Mouse (Mus musculus) monocyte, adult 5-6 weeks (primary cell): ENCODE results near the gene Gm45623. TPM values are rescaled to one million over a fixed set of nuclear protein-coding genes. Genes with fewer than 3 reads are reported as not detected.

ENCODE experiments used
- ATAC-seq: fragments of 153-309, 156-312 bp; replicated peaks from 2 replicates; pipeline ENCODE4 v1.8.0; 2017; ENCODE audit warnings: mild to moderate bottlenecking; ENCODE audit not compliant: low TSS enrichment, insufficient number of reproducible peaks, severe bottlenecking, poor library complexity, low FRiP score
- total RNA-seq: library from RNA; stranded (forward); fragments of 200-1000, 200-491, 200-594 nt; gene quantifications from 3 replicates; pipeline ENCODE4 v1.2.3, GENCODE M21; 2017

Gene Gm45623
- total RNA-seq, 1 experiment from 2014 or later = not detected

DNA sequence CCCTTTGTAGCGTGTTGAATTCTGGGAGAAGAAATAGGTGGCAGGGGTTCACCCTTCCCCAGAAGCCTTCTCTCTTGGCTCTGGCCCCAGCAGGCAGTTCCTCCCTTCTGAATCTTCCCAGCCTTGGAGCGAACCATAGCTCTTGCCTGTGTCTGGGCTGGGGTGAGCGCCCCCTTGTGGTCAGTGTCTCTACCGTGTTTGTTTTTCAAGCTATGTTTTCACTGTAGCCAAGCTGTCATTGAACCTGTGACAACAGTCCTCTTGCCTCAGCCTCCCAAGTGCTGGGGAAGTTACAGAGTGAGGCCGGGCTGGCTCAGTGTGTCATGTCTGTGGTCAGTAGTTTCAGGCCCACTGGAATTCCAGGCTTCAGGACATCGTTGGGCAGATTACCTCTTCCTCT lies 4.9 kb upstream of the Gm45623 start:
- ATAC-seq = 0 out of 2 replicates have a peak, but pooled peaks have one; percentile 37

DNA sequence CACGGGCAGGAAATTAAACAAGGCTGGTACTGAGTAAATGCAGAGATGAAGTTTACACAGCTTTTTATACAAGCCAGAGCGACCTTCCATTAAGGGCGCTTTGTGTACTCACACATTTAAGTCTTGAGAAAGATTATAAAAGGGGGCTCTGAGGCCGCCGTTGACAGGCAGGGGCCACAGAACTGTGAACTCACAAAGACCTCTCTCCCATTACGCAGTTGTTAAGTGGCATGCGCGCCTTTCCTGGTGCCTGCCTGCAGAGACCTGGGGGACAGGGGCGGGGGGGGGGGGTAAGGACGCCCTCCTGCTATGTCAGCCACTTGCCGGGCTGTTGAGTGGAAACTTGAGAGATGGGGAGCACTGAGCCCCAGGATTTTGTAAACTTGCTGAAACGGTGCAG lies 3.6 kb upstream of the Gm45623 start:
- no peak for ATAC-seq

DNA sequence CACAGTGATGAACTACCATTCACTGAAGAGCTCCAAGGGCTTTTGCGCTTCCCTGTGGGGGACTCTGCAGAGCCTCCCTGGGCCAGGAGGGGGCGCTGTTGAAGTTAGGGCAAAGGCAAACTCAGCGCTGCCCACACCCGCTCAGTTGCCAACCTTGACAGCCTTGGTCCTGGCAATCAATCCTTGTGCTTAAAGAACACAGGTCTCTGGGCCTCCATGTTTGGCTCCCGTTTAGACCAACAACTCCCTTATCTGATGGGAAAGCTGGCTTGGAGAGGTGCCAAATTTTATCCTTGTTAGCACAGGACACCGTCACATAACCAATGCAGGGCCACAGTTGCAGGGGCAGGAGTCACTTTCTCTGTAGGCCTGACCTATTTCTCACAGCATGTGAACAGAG lies 2.2 kb upstream of the Gm45623 start:
- no peak for ATAC-seq

DNA sequence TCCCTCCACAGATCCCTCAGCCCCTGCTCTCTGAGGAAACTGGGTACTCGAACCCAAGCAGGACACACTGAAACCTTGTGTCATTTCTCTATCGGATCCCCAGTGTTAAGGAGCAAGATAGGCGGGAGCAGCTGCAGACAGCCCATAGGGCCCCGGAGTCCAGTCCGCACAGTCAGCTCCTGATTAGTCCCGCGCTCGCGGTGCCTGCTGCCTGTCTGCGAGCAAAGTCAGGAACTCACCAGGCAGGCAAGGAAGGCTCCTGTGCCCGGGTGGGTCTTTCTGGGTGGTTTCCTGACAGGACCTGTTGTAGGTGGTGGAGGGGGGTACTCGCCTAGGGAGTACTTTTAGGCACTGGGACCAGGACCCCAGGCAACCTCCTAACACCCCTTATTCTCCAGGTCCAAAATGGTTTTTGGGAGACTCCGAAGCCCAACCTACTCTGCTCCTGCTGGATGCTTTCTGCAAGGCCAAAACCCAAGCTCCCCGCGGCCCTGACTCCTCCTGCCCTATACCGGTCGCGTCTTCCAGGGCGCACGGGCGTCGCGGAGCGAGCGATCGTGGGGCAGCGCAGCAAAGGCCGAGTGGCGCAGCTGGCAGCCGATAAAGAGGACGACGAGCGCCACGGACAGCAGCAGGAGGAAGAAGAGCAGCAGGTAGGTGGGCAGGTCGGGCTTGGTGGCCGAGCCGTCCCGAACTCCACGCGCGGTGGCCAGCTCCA lies 994 bp downstream of the Gm45623 start:
- no peak for ATAC-seq

DNA sequence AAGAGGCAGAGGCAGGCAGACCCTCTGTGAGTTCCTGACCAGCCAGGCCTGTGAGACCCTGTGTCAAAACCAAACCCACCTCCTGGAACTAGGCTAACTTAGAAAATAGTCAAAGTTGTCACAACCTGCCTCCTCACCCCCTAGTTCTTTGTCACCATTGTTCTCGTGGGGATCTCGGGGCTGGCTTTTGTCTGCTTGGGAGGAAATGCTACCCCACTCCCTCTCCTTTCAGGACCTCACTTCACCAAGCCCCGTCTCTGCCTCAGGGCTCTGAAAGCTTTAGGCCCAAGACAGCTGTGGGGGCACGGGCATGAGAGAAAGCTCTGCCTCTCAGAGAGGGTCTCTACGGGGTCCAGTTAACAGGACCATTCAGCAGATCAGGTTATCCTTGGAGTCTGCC lies 1.9 kb downstream of the Gm45623 start:
- ATAC-seq = no peak

DNA sequence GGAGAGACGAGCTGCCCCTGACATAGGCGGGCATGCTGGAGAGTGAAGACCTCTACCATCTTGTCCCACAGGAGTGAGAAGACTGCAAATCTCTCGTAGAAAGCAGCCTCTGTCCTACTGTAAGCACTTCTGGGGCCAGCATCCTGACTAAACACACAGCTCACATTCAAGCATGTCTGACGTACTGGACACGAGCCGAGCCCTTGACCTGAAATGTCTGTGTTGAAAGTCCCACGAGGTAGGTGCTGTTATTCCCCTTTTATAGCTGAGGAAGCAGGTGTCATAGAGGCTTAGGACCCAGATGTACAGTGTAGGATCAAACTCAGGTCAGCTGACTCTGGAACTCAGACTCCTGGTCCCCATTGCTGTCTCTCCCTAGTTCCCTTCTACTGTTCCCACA lies 4.2 kb downstream of the Gm45623 start:
- ATAC-seq = no peak

DNA sequence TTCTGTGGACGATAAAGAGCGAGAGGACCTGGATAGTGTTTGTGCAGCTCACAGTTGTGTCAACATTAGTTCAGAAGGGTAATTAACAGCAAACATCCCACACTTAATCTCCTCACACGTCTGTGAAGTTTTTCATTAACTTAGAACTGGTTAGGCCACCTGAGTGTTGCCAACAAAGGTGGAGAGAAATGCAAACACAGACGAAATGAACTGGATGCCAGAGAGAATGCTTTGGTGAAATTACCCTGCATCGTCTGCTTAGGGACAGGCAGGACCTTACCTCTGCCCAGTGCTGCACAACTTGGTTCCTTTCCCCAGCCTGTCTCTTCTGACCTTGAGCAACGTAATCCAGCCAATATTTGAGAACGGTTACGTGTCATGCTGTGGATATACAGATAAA lies 6.1 kb downstream of the Gm45623 start:
- ATAC-seq = no peak

DNA sequence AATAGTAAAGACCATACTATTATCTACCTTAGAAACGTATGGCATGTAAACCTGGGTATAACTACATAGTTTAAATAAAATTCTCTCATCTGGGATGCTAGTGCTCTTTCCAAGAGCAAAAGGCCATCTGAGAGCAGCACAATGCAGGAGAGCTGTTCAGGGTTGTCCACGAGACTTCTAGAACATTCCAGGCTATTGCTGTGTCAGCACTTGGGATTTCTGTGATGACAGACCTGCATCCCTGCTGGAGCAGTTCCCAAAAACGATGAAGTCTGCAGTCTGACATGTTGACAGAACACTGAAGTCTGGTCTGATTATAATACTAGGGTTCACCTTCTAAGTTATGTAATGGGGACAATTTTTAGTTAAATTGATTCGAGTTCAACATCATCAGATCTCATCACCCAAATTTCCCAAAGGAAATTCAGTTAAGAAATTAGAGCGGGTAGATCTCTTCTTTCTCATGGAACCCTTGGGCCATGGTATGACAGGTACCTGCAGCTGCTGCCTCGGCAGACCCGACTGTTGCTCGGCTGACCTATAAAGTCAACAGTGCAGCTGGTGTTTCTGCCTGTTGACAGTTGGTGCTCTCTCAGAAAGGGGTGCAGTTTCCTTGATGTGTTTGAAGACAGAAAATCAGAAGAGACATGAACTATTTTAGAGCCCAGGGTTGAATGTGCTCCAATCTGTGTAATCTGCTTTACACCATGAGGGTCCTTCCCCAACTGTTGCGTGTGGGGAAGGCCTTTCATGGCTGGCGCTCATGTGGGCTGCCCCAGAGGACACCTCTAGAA lies 6.7 kb downstream of the Gm45623 start:
- no peak for ATAC-seq

DNA sequence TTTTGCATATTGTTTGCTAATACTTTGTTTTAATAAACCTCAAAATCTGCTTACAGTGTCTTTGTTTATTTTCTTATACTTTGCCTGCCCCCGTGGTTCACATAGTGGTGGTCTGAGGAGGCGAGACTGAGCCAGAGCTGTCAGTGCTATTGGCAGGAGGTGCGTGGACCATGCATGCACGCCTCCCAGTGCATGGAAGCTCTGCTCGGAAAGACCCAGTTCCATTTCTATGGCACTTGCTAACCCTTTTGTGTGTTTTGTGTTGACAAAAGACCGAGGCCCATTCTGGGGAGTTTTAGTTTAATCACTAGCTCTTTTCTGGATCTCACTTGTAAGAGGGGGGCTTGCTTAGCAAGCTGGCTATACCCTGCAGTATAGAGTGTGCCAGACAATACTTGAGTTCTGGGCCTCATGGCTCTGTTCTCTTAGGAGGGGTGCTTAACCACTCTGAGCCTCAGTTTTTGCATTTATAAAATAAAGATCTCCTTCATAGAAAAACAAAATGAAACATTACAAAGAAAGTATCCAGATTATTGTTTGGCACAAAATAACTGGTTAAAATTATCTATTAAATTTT lies 11.2 kb downstream of the Gm45623 start:
- ATAC-seq = no peak

DNA sequence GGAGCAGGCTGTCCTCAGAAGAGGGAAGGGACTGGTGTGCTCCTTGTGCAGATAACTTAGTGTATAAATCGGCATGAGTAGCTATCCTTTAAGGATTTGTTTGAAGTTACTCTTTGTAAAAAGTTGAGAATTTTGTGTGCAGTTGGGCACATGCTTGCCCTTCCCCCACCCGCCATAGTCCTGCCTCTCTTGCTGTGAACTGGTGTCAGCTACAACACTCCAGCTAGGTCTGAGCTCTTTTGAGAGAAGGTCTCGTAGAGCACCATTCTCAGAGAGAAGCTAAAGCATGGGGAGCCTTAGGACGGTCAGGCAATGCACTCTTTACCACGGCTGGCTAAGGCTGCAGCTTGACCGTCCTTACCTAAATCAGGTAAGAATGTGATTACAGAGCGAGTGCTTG lies 11.9 kb downstream of the Gm45623 start:
- no peak for ATAC-seq

DNA sequence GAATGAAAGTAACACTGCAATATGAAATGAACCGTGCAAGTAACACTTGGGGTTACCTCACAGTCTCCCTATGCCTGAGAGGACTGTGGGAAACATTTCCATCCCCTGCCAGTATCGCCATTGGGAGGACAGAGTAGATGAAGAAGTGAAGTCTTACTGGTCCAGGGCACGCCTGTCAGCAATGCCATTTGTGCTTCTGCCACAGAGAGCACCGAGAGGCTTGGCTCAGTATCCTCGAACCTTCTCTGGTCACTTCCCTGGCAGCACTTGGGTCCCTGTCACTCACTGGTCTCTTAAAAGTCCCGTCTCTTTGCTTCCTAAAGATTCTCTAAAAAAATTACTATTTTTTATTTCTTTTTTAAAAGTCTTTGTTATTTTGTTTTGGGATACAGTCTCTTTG lies 13.1 kb downstream of the Gm45623 start:
- ATAC-seq = no peak

DNA sequence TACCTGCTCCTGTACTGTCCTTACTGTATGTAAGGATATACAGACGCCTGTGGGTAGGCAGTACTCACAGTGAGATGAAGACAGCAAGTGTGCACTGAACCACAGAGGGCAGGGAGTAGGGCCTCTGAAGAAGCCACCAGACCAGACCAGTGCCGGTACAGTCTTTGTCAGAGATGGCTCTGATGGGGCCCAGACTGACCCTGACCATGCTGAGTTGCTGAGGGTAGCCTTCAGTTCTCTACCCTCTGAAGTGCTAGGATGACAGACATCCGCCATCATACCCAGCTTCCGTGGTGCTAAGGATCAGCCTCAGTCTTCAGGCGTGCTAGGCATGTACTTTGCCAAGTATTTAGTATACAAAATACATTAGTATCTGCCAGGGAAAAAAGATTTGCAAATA lies 14.1 kb downstream of the Gm45623 start:
- ATAC-seq = no peak

DNA sequence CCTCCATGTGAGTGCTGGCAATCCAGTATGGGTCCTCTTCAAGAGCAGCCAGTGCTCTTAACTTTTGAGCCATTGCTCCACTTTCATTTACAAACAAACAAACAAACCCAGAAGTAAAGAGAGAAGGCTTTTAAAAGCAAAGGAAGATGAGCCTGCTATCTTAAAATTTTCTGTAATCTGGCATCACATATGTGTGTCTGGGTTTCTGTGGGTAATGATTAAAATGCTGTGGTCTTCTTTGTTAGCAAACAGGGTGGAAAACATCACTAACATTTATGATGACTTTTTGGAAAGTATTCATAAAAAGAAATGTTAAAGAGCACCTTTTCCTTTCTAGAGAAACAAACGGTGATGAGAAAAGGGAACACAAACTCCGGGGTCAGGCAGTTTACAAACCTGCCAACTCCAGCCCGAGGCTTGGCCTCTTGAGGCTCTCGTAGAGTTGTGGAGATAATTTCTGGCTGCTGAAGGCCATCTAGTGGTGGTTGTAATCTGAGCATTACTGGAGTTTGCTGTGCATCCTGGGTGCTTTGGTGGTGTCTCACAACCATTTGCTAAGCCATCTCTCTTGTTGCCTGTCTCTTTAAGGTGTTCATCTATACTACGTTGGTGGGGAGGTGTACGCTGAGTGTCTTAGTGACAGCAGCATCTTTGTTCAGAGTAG lies 18.3 kb downstream of the Gm45623 start:
- ATAC-seq = no peak

DNA sequence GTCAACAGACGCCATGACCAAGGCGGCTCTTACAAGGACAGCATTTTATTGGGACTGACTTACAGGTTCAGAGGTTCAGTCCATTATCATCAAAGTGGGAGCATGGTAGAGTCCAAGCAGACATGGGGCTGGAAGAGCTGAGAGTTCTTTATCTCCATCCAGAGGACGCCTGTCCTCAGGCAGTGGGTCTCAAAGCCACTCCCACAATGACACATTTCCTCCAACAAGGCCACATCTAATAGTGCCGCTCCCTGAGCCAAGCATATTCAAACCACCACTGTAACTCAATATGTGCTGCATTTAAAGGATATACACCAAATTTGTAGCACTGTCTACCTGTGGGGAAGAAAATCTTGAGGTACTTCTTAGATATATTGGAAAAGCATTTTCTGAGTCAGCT lies 19.0 kb downstream of the Gm45623 start:
- ATAC-seq = no peak

DNA sequence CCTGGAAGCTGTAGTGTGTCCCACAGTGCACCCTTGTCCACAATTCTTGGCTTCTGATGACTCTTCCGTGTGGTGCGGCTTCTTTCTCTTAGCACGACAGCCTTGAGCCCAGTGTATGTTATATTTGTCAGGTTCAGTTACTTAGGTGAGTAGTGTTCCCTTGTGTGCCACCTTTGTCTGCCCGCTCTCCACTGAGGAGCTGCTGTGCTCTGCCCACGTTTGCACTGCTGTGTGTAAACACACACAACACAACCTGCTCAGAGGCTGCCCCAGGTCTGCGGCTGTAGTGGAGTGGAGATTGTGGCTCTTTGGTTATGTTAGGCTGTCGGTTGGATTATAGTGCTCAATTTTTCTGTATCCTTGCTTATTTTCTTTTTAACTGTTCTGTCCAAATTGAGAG lies 24.6 kb downstream of the Gm45623 start:
- ATAC-seq = no peak

DNA sequence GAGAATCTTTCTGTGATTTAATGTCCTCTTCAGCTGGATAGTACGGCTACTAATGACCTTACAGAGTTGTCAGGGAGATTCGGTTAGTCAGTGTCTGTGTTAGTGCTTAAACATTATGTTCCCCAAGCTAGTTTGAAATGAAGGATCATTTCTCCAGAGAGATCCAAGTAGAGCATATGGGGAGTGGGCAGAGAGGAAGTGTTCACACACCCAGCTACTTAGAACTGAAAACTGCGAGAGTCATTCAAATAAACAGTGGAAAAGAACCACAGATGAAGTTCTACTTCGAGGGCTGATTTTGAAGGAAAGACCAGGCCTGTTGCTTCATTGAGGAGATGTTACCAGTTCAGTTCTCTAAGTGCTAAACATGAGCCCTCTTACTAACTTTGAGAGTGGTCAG lies 27.1 kb downstream of the Gm45623 start:
- ATAC-seq = no peak

DNA sequence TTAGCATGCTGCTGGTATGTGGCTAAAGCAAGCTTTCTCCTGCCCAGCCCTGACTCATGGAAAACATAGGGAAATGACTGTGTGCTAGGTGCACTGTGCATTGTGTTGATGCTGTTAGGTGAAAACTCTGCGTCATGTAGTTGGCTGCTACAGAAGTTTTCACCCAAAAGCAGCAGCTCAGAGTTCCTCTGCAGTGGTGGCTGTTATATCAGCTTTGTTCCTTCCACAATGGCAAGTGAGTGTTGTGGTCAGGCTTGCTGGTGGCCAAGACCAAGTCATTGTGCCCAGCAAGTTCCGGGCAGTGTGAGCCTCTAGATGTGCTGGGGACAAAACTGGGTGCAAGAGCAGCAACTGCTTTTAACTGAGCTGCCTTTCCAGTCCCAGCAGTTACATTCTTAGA lies 41.4 kb downstream of the Gm45623 start:
- no peak for ATAC-seq

DNA sequence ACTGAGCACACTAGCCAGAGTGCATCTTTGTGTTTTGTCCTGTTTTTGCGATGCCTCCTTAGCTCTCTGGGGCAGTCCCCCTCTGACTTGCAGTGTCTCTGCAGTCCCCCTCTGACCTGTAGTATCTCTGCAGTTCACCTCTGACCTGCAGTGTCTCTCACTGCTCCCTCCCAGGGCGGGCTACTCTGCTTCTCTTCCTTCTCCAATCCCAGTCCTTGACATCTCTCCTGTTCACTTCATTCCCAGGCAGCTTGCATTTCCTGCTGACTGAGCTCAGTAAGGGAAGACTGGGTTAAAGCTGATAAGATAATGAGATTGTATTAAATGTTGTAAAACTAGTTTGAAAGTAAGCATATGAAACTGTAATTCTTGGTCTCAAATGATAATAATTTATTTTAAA lies 43.0 kb downstream of the Gm45623 start:
- ATAC-seq = no peak

DNA sequence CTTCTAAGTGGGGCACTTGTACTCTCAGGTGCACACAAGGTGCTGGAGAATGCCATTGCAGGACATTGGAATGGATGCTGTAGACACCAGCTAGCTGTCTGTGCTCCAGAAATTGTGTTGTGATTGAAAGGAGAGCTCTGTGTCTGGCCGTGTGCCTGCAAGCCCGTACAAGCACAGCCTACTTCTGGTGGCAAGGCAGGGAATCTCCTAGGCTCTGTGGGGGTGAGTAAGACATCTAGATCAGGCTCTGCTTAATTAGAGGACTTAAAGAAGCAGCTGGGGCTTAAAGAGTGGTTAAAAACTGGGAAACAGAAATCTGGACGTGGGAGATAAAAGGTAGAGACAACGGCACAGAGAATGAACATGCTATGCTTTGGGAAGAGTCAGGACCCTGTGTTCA lies 46.0 kb downstream of the Gm45623 start:
- ATAC-seq = no peak

DNA sequence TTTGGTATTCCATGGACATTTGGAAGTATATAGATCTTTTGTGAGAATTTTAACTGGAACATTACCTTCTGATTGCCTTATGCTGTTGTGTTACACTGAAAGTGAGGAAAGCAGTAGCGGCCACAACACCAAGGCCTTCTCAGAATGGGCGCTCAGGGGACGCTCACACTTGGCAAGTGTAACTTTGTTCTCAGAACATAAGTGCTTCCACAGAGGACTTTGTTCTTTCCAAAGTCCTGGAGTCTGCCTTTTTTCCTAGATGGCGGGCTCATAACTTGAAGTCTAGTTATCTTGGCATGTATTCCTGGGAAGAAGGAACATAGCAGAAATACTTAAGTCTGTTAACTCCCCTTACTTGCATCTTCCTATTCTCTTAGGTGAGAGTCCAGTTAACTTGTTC lies 46.5 kb downstream of the Gm45623 start:
- no peak for ATAC-seq
